26 mouse cellular contexts compared by ENCODE assay signal in the genomic region with DNA sequence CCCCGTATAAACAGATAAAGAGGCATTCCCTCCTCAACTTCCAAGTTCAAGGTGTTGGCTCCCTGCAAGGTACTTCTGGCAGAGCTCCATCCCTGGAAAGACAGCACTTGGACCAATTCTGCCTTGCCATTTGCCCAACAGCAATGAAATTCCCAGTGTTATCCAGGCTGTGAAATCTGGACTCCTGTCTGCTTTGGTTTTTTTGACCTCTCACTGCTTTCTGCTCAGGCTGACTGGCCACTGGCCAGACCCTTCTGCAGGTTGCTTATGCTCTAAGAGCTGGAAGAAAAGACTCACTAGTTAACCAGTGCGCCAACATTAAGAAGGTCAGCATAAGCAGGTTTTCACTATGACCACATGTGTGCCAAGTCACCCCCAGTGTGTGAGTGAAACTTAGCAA.
DNase-seq lines count a peak whose midpoint lies in the region; ATAC-seq lines count a peak whose summit lies in the region.
"Had no signal": no experiment of that assay in that cellular context is flagged by ENCODE, and none has a peak within 500 bp of the region (broad histone marks: within the 10 kb centered on the region; RNA-seq: fewer than 3 reads in every experiment).

No protein-coding gene starts in this region.

- H3K36me3 ChIP-seq in embryonic facial prominence, embryonic 13.5 days, result no peaks in the 10 kb centered on the region
- no peaks in the 10 kb centered on the region for H3K36me3 ChIP-seq in embryonic facial prominence, embryonic 10.5 days (replicated peaks)
- no peaks in the 10 kb centered on the region for H3K36me3 ChIP-seq in kidney, embryonic 14.5 days (ENCODE audit: control insufficient read depth, insufficient read depth, low read length)
- no peaks in the 10 kb centered on the region for H3K36me3 ChIP-seq in midbrain, embryonic 16.5 days (ENCODE audit: control insufficient read depth, insufficient read depth, low read length)
- H3K36me3 ChIP-seq: hindbrain, embryonic 13.5 days; liver, embryonic 15.5 days; midbrain, embryonic 10.5 days; midbrain, embryonic 15.5 days; stomach, embryonic 15.5 days had no signal

- WGBS in embryonic facial prominence, embryonic 13.5 days, result 87% methylated on average over 2 of the region's 2 CpGs
- 90% methylated on average over 2 of the region's 2 CpGs for WGBS in embryonic facial prominence, embryonic 10.5 days
- 94% methylated on average over 2 of the region's 2 CpGs for WGBS in kidney, embryonic 14.5 days
- 84% methylated on average over 2 of the region's 2 CpGs for WGBS in midbrain, embryonic 16.5 days

- no peaks in the 10 kb centered on the region for H3K9me3 ChIP-seq in embryonic facial prominence, embryonic 13.5 days
- H3K9me3 ChIP-seq in embryonic facial prominence, embryonic 10.5 days, result no peaks in the 10 kb centered on the region
- H3K9me3 ChIP-seq in kidney, embryonic 14.5 days (ENCODE audit: control insufficient read depth, low read length), result no peaks in the 10 kb centered on the region
- H3K9me3 ChIP-seq in midbrain, embryonic 16.5 days (replicated peaks; ENCODE audit: control insufficient read depth, low read length, poor library complexity, severe bottlenecking), result no peaks in the 10 kb centered on the region
- H3K9me3 ChIP-seq: hindbrain, embryonic 13.5 days; liver, embryonic 15.5 days; midbrain, embryonic 10.5 days; midbrain, embryonic 15.5 days; stomach, embryonic 15.5 days had no signal

- DNase-seq in adrenal gland, postnatal 10 days, result peak; percentile 28
- DNase-seq in adrenal gland, adult (ENCODE audit: inconsistent age in 2 of 2, low spot score in 1 of 2), result no peak
- DNase-seq in embryonic facial prominence, embryonic 10.5 days (ENCODE audit: low spot score), result no peak
- DNase-seq in kidney, adult 8-10 months, result peak; percentile 22 to 24
- peak; percentile 34 for DNase-seq in kidney, postnatal 14 days
- DNase-seq: adrenal gland, postnatal 36 days; cerebellum, adult 2 months; gastrocnemius, postnatal 25 days; heart, adult 18-20 months; heart, postnatal 4 days; lung, embryonic 14.5 days; lung, postnatal 14 days; right cerebral cortex, postnatal 25 days had no signal

- no peaks in the 10 kb centered on the region for H3K27me3 ChIP-seq in embryonic facial prominence, embryonic 13.5 days
- no peaks in the 10 kb centered on the region for H3K27me3 ChIP-seq in embryonic facial prominence, embryonic 10.5 days (replicated peaks; ENCODE audit: low read depth, poor library complexity, severe bottlenecking)
- no peaks in the 10 kb centered on the region for H3K27me3 ChIP-seq in kidney, embryonic 14.5 days (ENCODE audit: control insufficient read depth, insufficient read depth, low read length)
- H3K27me3 ChIP-seq in midbrain, embryonic 16.5 days (ENCODE audit: control insufficient read depth, insufficient read depth, low read depth, low read length), result no peaks in the 10 kb centered on the region
- H3K27me3 ChIP-seq: CH12.LX; hindbrain, embryonic 13.5 days; liver, embryonic 15.5 days; midbrain, embryonic 15.5 days; stomach, embryonic 15.5 days had no signal

- H3K9ac ChIP-seq in embryonic facial prominence, embryonic 13.5 days, result no peak overlapping the region
- no peak overlapping the region for H3K9ac ChIP-seq in kidney, embryonic 14.5 days (ENCODE audit: low read depth, low read length)
- no peak overlapping the region for H3K9ac ChIP-seq in midbrain, embryonic 16.5 days (ENCODE audit: low read depth, low read length)
- H3K9ac ChIP-seq: hindbrain, embryonic 13.5 days; liver, embryonic 15.5 days; lung, embryonic 14.5 days; midbrain, embryonic 15.5 days; stomach, embryonic 15.5 days had no signal

- no peak overlapping the region for H3K4me2 ChIP-seq in embryonic facial prominence, embryonic 13.5 days
- H3K4me2 ChIP-seq in kidney, embryonic 14.5 days (replicated peaks; ENCODE audit: low read depth, low read length), result no peak overlapping the region
- no peak overlapping the region for H3K4me2 ChIP-seq in midbrain, embryonic 16.5 days (ENCODE audit: low read length)
- H3K4me2 ChIP-seq: heart, embryonic 11.5 days; hindbrain, embryonic 13.5 days; liver, embryonic 15.5 days; lung, embryonic 14.5 days; midbrain, embryonic 15.5 days; stomach, embryonic 15.5 days had no signal

- no peak overlapping the region for H3K4me3 ChIP-seq in embryonic facial prominence, embryonic 13.5 days
- no peak overlapping the region for H3K4me3 ChIP-seq in embryonic facial prominence, embryonic 10.5 days
- H3K4me3 ChIP-seq in kidney, embryonic 14.5 days (ENCODE audit: low read length), result no peak overlapping the region
- no peak overlapping the region for H3K4me3 ChIP-seq in midbrain, embryonic 16.5 days (ENCODE audit: low read depth, low read length)
- H3K4me3 ChIP-seq: hindbrain, embryonic 13.5 days; liver, embryonic 15.5 days; midbrain, embryonic 10.5 days; midbrain, embryonic 15.5 days; stomach, embryonic 15.5 days had no signal

- H3K27ac ChIP-seq in embryonic facial prominence, embryonic 13.5 days, result 0 out of 2 replicates have a peak overlapping the region, but pooled peaks have one; percentile 17
- no peak overlapping the region for H3K27ac ChIP-seq in embryonic facial prominence, embryonic 10.5 days (replicated peaks)
- H3K27ac ChIP-seq in kidney, embryonic 14.5 days (ENCODE audit: low read depth, low read length), result no peak overlapping the region
- H3K27ac ChIP-seq in midbrain, embryonic 16.5 days (ENCODE audit: low read length), result no peak overlapping the region
- H3K27ac ChIP-seq: hindbrain, embryonic 13.5 days; liver, embryonic 15.5 days; midbrain, embryonic 10.5 days; midbrain, embryonic 15.5 days; stomach, embryonic 15.5 days had no signal

- peaks cover 15% of the 10 kb centered on the region for H3K4me1 ChIP-seq in embryonic facial prominence, embryonic 13.5 days
- H3K4me1 ChIP-seq in embryonic facial prominence, embryonic 10.5 days, result peaks cover 13% of the 10 kb centered on the region
- no peaks in the 10 kb centered on the region for H3K4me1 ChIP-seq in kidney, embryonic 14.5 days (ENCODE audit: control insufficient read depth, insufficient read depth, low read length)
- no peaks in the 10 kb centered on the region for H3K4me1 ChIP-seq in midbrain, embryonic 16.5 days (ENCODE audit: control insufficient read depth, insufficient read depth, low read length)
- H3K4me1 ChIP-seq: hindbrain, embryonic 13.5 days; liver, embryonic 15.5 days; midbrain, embryonic 15.5 days; stomach, embryonic 15.5 days had no signal

- no peak for ATAC-seq in embryonic facial prominence, embryonic 13.5 days (ENCODE audit: insufficient number of reproducible peaks, insufficient read depth, low FRiP score, low TSS enrichment, low read depth)
- no peak for ATAC-seq in kidney, embryonic 14.5 days (ENCODE audit: low FRiP score, low TSS enrichment)
- no peak for ATAC-seq in midbrain, embryonic 16.5 days
- ATAC-seq: activated CD4-positive, CD25-positive, alpha-beta regulatory T cell, adult 4 months; forebrain, embryonic 14.5 days; intestine, embryonic 16.5 days; midbrain, embryonic 15.5 days had no signal

Comparison
In these comparisons a context has a peak if more than half of its experiments do, and no peak if none do; other contexts are left out.
1. DNase-seq: peak in adrenal gland, postnatal 10 days (single experiment), kidney, adult 8-10 months (2 of 2) and kidney, postnatal 14 days (single experiment); none in adrenal gland, adult (0 of 2) and embryonic facial prominence, embryonic 10.5 days (single experiment).